Mouse (Mus musculus): ENCODE data around the gene Sars2. TPM values are rescaled to one million over a fixed set of nuclear protein-coding genes. Genes with fewer than 3 reads are reported as not detected.
"Not testable (repeated sequence)": the region's sequence is repeated elsewhere in the genome, so short reads cannot be mapped to it uniquely, and the experiment has no call there.

Sars2 gene
- polyA plus RNA-seq (2012; rRNA removed) = 25.0 and 27.4 TPM in 2 replicates

GRCm38 (mm10) chr7:28741709-28742438 is at the start of gene Sars2, which contains the start of gene Mrps12:
TSS of gene Sars2 (plus strand) at chr7:28741992.
TSS of gene Mrps12 (minus strand) at chr7:28741820.
- under 1% methylated on average over 39 of the region's 39 CpGs for WGBS
- DNase-seq (ENCODE audit: low read depth, low spot score) = peak; percentile 99

- DNase-seq (ENCODE audit: low read depth, low spot score) = no peak
- 49% methylated on average over 30 of the region's 30 CpGs for WGBS
Observed at GRCm38 (mm10) chr7:28692545-28693320, 49.1 kb upstream of the Sars2 start, which contains the start of gene Fbxo27. TSS of gene Fbxo27 (plus strand) at chr7:28692849.

- 2% methylated on average over 38 of the region's 38 CpGs for WGBS
- DNase-seq (ENCODE audit: low read depth, low spot score) = no peak
Observed at GRCm38 (mm10) chr7:28693321-28693966, 48.3 kb upstream of the Sars2 start.

GRCm38 (mm10) chr7:28694423-28694822 is 47.4 kb upstream of the Sars2 start:
- no peak for DNase-seq (ENCODE audit: low read depth, low spot score)

DNA sequence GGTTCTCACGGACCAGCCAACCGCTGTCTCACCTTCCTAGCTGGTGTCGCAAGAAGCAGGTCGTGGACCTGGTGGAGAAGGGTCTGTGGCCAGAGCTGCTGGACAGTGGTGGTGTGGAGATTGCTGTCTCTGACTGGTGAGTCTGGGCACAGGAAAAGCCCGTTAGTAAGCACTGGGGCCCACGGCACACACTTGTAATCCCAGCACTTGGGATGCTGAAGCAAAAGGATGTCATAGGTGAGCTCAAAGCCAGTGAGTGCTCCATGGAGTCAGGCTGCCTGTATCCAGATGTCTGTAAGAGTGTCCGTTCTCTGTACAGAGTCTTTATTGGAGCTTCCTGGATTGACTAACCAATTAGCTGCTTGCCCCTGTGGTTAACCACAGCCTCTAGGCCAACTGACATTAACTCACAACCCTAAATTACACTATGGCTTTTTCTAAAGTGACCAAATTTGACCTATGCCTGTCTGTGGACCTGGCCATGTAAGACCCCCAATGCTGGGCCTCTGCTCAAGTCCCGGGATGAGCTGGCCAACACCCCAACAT is 46.8 kb upstream of the Sars2 start:
- 62% methylated on average over 8 of the region's 8 CpGs for WGBS
- DNase-seq (ENCODE audit: low read depth, low spot score) = no peak

More at GRCm38 (mm10) chr7:28694423-28694822, 47.4 kb upstream of the Sars2 start:
- WGBS = 23% methylated on average over 14 of the region's 14 CpGs

DNA sequence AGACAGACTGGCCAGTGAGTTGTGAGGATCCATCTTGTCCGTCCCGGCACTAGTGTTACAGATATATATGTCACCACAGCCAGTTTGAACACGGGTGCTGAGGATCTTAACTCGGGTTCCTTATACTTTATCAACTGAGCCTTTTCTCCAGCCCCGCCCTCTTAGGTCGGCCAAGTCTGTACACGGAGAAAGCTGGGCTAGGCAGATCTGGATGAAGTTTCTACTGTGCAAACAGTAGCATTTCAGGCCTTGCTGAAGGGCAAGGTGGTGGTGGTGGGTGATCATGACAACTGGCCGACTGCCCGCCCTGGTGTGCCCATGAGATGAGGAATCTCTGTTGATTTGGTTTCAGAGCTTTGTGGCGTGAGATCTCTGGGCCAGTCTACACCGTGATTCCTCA is 44.5 kb upstream of the Sars2 start:
- 64% methylated on average over 11 of the region's 11 CpGs for WGBS
- no peak for DNase-seq (ENCODE audit: low read depth, low spot score)

DNA sequence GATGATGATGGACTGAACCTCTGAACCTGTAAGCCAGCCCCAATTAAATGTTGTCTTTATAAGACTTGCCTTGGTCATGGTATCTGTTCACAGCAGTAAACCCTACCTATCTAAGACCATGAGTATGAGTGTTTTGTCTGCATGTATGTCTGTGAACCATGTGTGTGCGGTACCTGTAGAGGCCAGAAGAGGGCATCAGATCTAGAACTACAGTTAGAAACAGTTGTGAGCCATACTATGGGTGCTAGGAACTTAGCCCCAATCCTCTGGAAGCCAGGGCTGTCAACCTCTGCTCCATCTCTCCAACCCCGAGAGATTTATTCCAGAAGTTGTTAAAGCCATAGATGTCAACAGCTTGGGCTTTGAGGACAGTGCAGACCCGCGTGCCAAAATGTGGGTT is 41.5 kb upstream of the Sars2 start:
- DNase-seq (ENCODE audit: low read depth, low spot score) = no peak
- WGBS = 96% methylated on average over 4 of the region's 4 CpGs

DNA sequence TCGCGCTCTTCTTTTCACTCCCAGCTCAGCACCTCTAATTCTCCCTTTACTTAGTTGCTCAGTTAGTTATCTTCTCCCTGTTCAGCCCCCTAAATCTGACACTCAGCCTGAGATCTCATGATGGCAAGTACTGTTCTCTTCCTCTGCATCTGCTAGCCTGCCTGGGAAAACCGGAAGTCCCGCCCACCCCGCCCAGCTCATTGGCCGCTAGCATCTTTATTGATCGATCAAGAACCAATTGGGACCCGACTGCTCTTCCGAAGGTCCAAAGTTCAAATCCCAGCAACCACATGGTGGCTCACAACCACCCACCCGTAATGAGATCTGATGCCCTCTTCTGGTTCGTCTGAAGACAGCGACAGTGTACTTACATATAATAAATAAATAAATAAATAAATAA is 40.5 kb upstream of the Sars2 start:
- WGBS = 97% methylated on average over 12 of the region's 12 CpGs
- DNase-seq (ENCODE audit: low read depth, low spot score) = not testable (repeated sequence)

DNA sequence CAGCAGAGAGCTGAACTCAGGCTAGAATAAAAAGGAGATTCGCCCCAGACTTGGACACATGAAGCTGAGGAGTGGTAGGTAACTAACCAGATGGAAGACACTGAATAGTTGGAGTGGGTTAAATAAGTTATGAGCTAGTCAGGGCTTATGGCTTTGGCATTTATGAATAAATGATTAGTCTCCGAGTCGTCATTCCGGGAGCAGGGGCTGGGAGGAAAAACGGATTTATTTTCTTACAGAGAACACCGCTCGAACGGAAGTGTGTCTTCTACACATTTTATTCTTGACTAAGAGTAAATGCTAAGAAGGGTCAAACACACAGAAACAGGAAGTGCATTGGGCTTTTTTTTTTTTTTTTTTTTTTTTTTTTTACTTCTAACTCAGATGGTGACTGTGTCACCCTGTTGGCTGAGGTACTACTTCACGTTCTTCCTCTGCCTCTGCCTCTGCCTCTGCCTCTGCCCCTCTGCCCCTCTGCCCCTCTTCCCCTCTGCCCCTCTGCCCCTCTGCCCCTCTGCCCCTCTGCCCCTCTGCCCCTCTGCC is 39.1 kb upstream of the Sars2 start:
- no peak for DNase-seq (ENCODE audit: low read depth, low spot score)
- WGBS = 63% methylated on average over 9 of the region's 9 CpGs

DNA sequence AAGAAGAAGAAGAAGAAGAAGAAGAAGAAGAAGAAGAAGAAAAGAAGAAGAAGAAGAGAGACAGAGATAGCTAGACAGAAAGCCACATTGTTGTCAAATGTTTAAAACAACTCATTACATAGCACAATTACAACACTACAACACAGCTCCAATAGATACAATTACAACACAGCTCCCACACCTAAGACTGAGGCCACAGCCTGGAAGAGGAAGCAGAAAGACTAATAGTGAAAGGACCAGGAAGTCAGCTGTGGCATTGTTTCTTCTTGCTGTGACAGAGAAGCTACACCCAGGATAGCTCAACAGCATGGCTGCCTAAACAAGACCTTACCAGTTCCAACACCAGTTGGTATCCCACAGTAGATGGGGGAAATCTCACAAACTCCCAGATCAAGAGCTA is 32.3 kb upstream of the Sars2 start:
- no peak for DNase-seq (ENCODE audit: low read depth, low spot score)

- WGBS = 66% methylated on average over 3 of the region's 3 CpGs
Observed at GRCm38 (mm10) chr7:28710962-28711361, 30.8 kb upstream of the Sars2 start.

DNA sequence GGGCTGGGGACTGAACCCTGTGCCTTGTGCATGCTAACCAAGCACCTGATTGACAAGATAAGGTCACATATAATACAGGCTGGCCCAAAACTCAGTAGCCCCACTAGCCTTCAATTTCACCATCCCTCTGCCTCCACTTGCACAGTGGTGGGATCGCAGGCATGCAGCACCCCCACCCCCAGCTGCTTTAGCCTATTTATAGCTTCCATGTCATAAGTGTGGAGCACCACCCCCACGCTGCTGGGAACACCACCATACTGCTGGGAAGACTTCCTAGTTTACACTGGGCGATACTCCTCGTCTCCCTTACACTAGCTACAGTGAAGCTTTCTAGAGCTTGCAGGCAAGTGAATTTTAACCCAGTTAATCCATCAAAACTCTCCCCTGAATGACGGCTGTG is 27.1 kb upstream of the Sars2 start:
- whole genome bisulfite sequencing = 77% methylated on average over 5 of the region's 5 CpGs
- no peak for DNase-seq (ENCODE audit: low read depth, low spot score)

More at GRCm38 (mm10) chr7:28710962-28711361, 30.8 kb upstream of the Sars2 start:
- no peak for DNase-seq (ENCODE audit: low read depth, low spot score)

DNA sequence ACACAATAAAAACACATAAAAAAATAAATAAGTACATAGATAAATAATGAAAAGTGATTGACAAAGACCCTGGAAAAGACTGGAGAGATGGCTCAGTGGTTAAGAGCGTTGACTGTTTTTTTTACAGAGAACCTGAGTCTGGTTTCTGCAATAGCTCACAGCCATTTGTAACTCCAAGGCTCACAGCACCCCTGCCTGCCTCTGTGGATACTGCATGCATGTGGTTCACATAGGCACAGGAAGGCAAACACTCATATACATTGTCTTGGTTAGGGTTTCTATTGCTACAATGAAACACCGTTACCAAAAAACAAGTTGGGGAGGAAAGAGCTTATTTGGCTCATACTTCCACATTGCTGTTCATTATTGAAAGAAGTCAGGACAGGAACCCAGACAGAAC is 26.2 kb upstream of the Sars2 start:
- 94% methylated on average over 2 of the region's 2 CpGs for WGBS
- DNase-seq (ENCODE audit: low read depth, low spot score) = no peak

GRCm38 (mm10) chr7:28716590-28717281 is 25.1 kb upstream of the Sars2 start, which contains the start of gene Fbxo17:
TSS of gene Fbxo17 (plus strand) at chr7:28716804.
- no peak for DNase-seq (ENCODE audit: low read depth, low spot score)
- WGBS = 2% methylated on average over 36 of the region's 36 CpGs

- 76% methylated on average over 10 of the region's 10 CpGs for WGBS
- DNase-seq (ENCODE audit: low read depth, low spot score) = no peak
Observed at GRCm38 (mm10) chr7:28717726-28718125, 24.1 kb upstream of the Sars2 start.

DNA sequence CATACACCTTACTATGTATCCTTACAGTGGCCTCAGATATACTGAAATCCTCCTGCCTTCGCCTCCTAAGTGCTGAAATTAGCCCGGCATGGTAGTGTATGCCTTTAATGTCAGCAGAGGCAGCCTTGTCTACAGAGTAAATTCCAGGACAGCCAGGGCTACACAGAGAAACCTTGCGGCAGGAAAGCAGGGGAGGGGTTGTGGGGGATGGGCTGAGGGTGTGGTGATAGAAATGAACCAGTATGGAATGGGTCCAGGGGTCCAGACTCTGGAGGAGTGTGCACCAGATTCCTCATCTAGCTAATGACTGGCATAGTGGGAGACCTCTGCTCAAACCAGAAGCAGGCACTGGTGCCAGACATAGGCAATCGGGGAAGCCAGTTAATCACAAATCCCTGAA is 22.6 kb upstream of the Sars2 start:
- DNase-seq (ENCODE audit: low read depth, low spot score) = no peak
- 56% methylated on average over 4 of the region's 4 CpGs for WGBS

DNA sequence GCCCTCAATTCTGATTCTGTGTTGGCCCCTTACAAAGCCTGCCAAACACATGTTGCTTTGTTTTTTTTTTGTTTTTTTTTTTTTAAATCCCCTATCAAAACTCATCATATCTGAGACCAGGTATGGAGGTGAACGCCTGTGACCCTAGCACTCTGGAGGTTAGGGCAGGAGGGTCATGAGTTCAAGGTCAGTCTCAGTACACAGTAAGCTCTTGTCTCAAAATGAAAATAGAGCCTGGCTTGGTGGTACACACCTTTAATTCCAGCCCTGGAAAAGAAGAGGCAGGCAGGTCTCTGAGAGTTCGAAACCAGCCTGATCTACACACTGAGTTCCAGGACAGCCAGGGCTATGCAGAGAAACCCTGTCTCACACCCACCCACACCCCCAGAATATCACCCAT is 22.1 kb upstream of the Sars2 start:
- WGBS = 75% methylated on average over 2 of the region's 2 CpGs
- DNase-seq (ENCODE audit: low read depth, low spot score) = no peak

- WGBS = 81% methylated on average over 3 of the region's 3 CpGs
- DNase-seq (ENCODE audit: low read depth, low spot score) = no peak
Observed at GRCm38 (mm10) chr7:28720753-28721537, 20.8 kb upstream of the Sars2 start.

Measured in large intestine, adult 2 months (tissue).